Mouse (Mus musculus) small intestine, adult 2 months (tissue): ENCODE results near the gene Retsat.

Experiments used
- CTCF ChIP-seq: fragments of 200-500 bp; IDR thresholded peaks from 2 replicates; pipeline ENCODE4 v1.5.1; 2012; ENCODE audit warnings: low read depth, mild to moderate bottlenecking, control low read depth, inconsistent platforms, low read length, moderate library complexity, mixed read lengths; ENCODE audit not compliant: insufficient replicate concordance, insufficient read length; ENCODE audit errors: extremely low read depth
- POLR2A ChIP-seq: fragments of 200-500 bp; IDR thresholded peaks from 2 replicates; pipeline ENCODE4 v1.6.1; 2012; ENCODE audit warnings: low read depth, mild to moderate bottlenecking, control low read depth, inconsistent platforms, low read length, moderate library complexity

GRCm38 (mm10) chr6:72584154-72584553 is 14.1 kb upstream of the Retsat start:
- TF ChIP-seq POLR2A: no peak
- TF ChIP-seq CTCF: no peak
